Mouse (Mus musculus): Measurements from ENCODE around the gene Specc1. TPM values are rescaled to one million over a fixed set of nuclear protein-coding genes. Genes with fewer than 3 reads are reported as not detected.

The Specc1 gene
- polyA plus RNA-seq, 2 experiments, result 8.7 to 8.9 TPM

GRCm38 (mm10) chr11:61989647-61990046 is 33.1 kb downstream of the Specc1 start:
- no peak overlapping the region for H3K27ac ChIP-seq (replicated peaks; ENCODE audit: low read depth, low read length)
- no peak overlapping the region for H3K9ac ChIP-seq (ENCODE audit: low read depth, low read length, severe bottlenecking)
- ATAC-seq (ENCODE audit: low FRiP score, low read depth), result no peak
- no peak for TF ChIP-seq POLR2A (IDR thresholded peaks at IDR 0.05; ENCODE audit: borderline replicate concordance, extremely low read depth, insufficient read depth, insufficient read length)
- no peak overlapping the region for H3K4me2 ChIP-seq (replicated peaks; ENCODE audit: low read depth, low read length, severe bottlenecking)
- H3K27me3 ChIP-seq (ENCODE audit: control insufficient read depth, insufficient read depth, low read length), result no peaks in the 10 kb centered on the region
- DNase-seq (ENCODE audit: low spot score), result no peak
- WGBS, result 85% methylated on average over 9 of the region's 9 CpGs
- 0 out of 2 replicates have a peak, but pooled peaks cover 4% of the 10 kb centered on the region for H3K9me3 ChIP-seq (ENCODE audit: control insufficient read depth, low read length)
- H3K4me3 ChIP-seq (replicated peaks; ENCODE audit: low read length), result no peak overlapping the region
- no peaks in the 10 kb centered on the region for H3K36me3 ChIP-seq (ENCODE audit: control insufficient read depth, insufficient read depth, low read length)
- H3K4me1 ChIP-seq (ENCODE audit: control insufficient read depth, insufficient read depth, low read length), result no peaks in the 10 kb centered on the region

GRCm38 (mm10) chr11:61991576-61991975 is 35.0 kb downstream of the Specc1 start:
- no peaks in the 10 kb centered on the region for H3K27me3 ChIP-seq (ENCODE audit: control insufficient read depth, insufficient read depth, low read length)
- no peak overlapping the region for H3K4me2 ChIP-seq (replicated peaks; ENCODE audit: low read depth, low read length, severe bottlenecking)
- H3K4me1 ChIP-seq (ENCODE audit: control insufficient read depth, insufficient read depth, low read length), result no peaks in the 10 kb centered on the region
- no peak overlapping the region for H3K9ac ChIP-seq (ENCODE audit: low read depth, low read length, severe bottlenecking)
- ATAC-seq (ENCODE audit: low FRiP score, low read depth) (no peak), DNase-seq (ENCODE audit: low spot score) (no peak)
- H3K4me3 ChIP-seq (replicated peaks; ENCODE audit: low read length), result no peak overlapping the region
- 0 out of 2 replicates have a peak, but pooled peaks cover 4% of the 10 kb centered on the region for H3K9me3 ChIP-seq (ENCODE audit: control insufficient read depth, low read length)
- no peaks in the 10 kb centered on the region for H3K36me3 ChIP-seq (ENCODE audit: control insufficient read depth, insufficient read depth, low read length)
- no peak overlapping the region for H3K27ac ChIP-seq (replicated peaks; ENCODE audit: low read depth, low read length)
- 75% methylated on average over 2 of the region's 2 CpGs for WGBS
- no peak for TF ChIP-seq POLR2A (IDR thresholded peaks at IDR 0.05; ENCODE audit: borderline replicate concordance, extremely low read depth, insufficient read depth, insufficient read length)

GRCm38 (mm10) chr11:61992671-61993285 is 36.2 kb downstream of the Specc1 start:
- H3K9me3 ChIP-seq (ENCODE audit: control insufficient read depth, low read length), result 0 out of 2 replicates have a peak, but pooled peaks cover 4% of the 10 kb centered on the region
- ATAC-seq (ENCODE audit: low FRiP score, low read depth) (no peak), DNase-seq (ENCODE audit: low spot score) (no peak)
- H3K36me3 ChIP-seq (ENCODE audit: control insufficient read depth, insufficient read depth, low read length), result no peaks in the 10 kb centered on the region
- no peak for TF ChIP-seq POLR2A (IDR thresholded peaks at IDR 0.05; ENCODE audit: borderline replicate concordance, extremely low read depth, insufficient read depth, insufficient read length)
- 88% methylated on average over 4 of the region's 4 CpGs for WGBS
- H3K9ac ChIP-seq (ENCODE audit: low read depth, low read length, severe bottlenecking), result no peak overlapping the region
- no peaks in the 10 kb centered on the region for H3K27me3 ChIP-seq (ENCODE audit: control insufficient read depth, insufficient read depth, low read length)
- H3K4me1 ChIP-seq (ENCODE audit: control insufficient read depth, insufficient read depth, low read length), result no peaks in the 10 kb centered on the region
- no peak overlapping the region for H3K4me2 ChIP-seq (replicated peaks; ENCODE audit: low read depth, low read length, severe bottlenecking)
- no peak overlapping the region for H3K27ac ChIP-seq (replicated peaks; ENCODE audit: low read depth, low read length)
- H3K4me3 ChIP-seq (replicated peaks; ENCODE audit: low read length), result no peak overlapping the region

GRCm38 (mm10) chr11:61999501-61999900 is 42.9 kb downstream of the Specc1 start:
- Histone ChIP-seq H3K27me3 (ENCODE audit: control insufficient read depth, insufficient read depth, low read length) (no peaks in the 10 kb centered on the region), H3K4me3 (replicated peaks; ENCODE audit: low read length) (no peak overlapping the region), H3K9me3 (ENCODE audit: control insufficient read depth, low read length) (0 out of 2 replicates have a peak, but pooled peaks cover under 1% of the 10 kb centered on the region), H3K9ac (ENCODE audit: low read depth, low read length, severe bottlenecking) (no peak overlapping the region), H3K4me2 (replicated peaks; ENCODE audit: low read depth, low read length, severe bottlenecking) (no peak overlapping the region), H3K4me1 (ENCODE audit: control insufficient read depth, insufficient read depth, low read length) (peaks cover 3% of the 10 kb centered on the region; the same call in 1 of the 2 replicates), H3K27ac (replicated peaks; ENCODE audit: low read depth, low read length) (no peak overlapping the region), H3K36me3 (ENCODE audit: control insufficient read depth, insufficient read depth, low read length) (no peaks in the 10 kb centered on the region)
- no peak for ATAC-seq (ENCODE audit: low FRiP score, low read depth)
- no peak for DNase-seq (ENCODE audit: low spot score)
- TF ChIP-seq POLR2A (IDR thresholded peaks at IDR 0.05; ENCODE audit: borderline replicate concordance, extremely low read depth, insufficient read depth, insufficient read length), result no peak
- WGBS, result 84% methylated on average over 8 of the region's 8 CpGs

GRCm38 (mm10) chr11:62000099-62000498 is 43.5 kb downstream of the Specc1 start:
- no peak overlapping the region for H3K9ac ChIP-seq (ENCODE audit: low read depth, low read length, severe bottlenecking)
- no peaks in the 10 kb centered on the region for H3K27me3 ChIP-seq (ENCODE audit: control insufficient read depth, insufficient read depth, low read length)
- ATAC-seq (ENCODE audit: low FRiP score, low read depth) (no peak), DNase-seq (ENCODE audit: low spot score) (no peak)
- no peak overlapping the region for H3K27ac ChIP-seq (replicated peaks; ENCODE audit: low read depth, low read length)
- H3K4me2 ChIP-seq (replicated peaks; ENCODE audit: low read depth, low read length, severe bottlenecking), result no peak overlapping the region
- no peak for TF ChIP-seq POLR2A (IDR thresholded peaks at IDR 0.05; ENCODE audit: borderline replicate concordance, extremely low read depth, insufficient read depth, insufficient read length)
- H3K4me3 ChIP-seq (replicated peaks; ENCODE audit: low read length), result no peak overlapping the region
- WGBS, result 81% methylated on average over 12 of the region's 12 CpGs
- no peaks in the 10 kb centered on the region for H3K36me3 ChIP-seq (ENCODE audit: control insufficient read depth, insufficient read depth, low read length)
- H3K4me1 ChIP-seq (ENCODE audit: control insufficient read depth, insufficient read depth, low read length), result peaks cover 8% of the 10 kb centered on the region; the same call in 1 of the 2 replicates
- no peaks in the 10 kb centered on the region for H3K9me3 ChIP-seq (ENCODE audit: control insufficient read depth, low read length)

All from limb, embryonic 14.5 days (tissue).